Mouse (Mus musculus): Measurements from ENCODE around the gene Rec8. TPM values are rescaled to one million over a fixed set of nuclear protein-coding genes. Genes with fewer than 3 reads are reported as not detected.

Gene Rec8
- polyA plus RNA-seq, 1 experiment from 2014 or later: 6.2 TPM

DNA sequence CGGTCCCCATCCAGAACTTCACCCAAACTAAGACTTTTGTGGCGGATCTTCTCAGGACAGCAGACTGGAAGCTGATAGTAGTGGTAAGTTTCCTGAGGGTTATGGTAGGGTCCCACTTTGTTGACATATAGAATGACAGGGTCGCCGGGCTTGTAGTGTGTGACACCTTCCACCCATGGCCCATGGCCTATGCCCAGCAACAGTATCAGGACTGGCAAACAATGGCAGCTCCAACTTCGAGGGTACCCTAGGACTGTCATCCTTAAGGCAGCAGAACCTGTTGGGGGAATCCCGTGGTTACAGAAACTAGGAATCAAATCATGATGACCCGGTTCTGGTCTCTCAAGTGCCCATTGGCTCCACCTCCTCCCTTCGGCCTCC, 24.8 kb downstream of the Rec8 start:
- DNase-seq (ENCODE audit: low spot score) (no peak), ATAC-seq (replicated peaks; ENCODE audit: low FRiP score, low TSS enrichment, low read depth) (peak; percentile 33)
- Histone ChIP-seq H3K9me3 (ENCODE audit: control insufficient read depth, low read length) (no peaks in the 10 kb centered on the region), H3K27me3 (replicated peaks; ENCODE audit: control insufficient read depth, insufficient read depth, low read length) (no peaks in the 10 kb centered on the region), H3K4me1 (replicated peaks; ENCODE audit: control insufficient read depth, insufficient read depth, low read length) (peaks cover 19% of the 10 kb centered on the region), H3K4me3 (ENCODE audit: low read depth, low read length) (peak overlapping the region; percentile 97), H3K36me3 (ENCODE audit: control insufficient read depth, insufficient read depth, low read length) (peaks cover 49% of the 10 kb centered on the region), H3K27ac (ENCODE audit: low read depth) (peak overlapping the region; percentile 96), H3K4me2 (ENCODE audit: low read length) (peak overlapping the region; percentile 88), H3K9ac (ENCODE audit: low read length) (peak overlapping the region; percentile 96)
- 19% methylated on average over 8 of the region's 8 CpGs for WGBS

DNA sequence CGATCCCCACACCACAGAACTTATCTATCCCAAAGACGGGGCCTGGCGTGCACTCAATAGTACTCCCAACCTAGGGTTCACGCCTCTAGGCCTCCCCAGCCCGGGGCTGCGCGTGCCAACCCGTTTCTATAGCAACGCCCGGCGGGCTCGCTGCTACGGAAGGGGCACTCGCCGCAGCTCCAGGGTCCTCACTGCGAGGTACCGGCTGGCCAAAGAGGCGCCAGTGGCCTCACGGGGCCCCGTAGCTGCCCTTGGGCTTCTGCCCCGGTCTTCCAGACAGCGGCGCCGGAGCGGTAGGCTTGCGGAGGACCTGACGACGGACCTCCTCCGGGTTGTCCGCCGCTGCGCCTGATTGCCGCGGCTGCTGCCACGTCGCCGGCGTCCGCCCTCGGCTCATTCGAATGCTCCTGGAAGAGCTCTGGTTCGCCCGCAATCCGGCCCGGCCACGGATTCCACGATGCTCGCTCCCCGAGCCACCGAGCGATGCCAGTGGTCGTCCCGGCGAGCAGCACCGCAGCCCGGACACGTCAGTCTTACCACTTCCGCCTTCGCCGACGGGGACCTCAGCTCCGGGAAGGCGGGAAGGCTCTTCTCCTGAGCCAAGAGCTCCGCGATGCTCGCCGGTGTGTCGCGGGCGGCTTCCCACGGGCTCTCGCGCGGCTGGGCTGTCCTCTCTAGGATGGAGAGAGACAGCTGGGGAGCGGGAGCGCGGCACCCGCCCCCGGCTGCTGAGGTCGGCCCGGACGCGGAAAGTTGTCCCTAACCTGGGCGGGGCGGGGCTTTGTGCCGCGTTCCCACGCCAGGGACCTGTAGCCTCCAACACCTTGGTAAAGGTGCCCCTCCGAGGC, 25.4 kb downstream of the Rec8 start, which contains the start of gene Tm9sf1:
Tm9sf1 (minus strand) TSS at position 747 of the 848 bp plus-strand sequence.
- peaks cover 43% of the 10 kb centered on the region for H3K36me3 ChIP-seq (ENCODE audit: control insufficient read depth, insufficient read depth, low read length)
- H3K27ac ChIP-seq (ENCODE audit: low read depth): peak within 1 kb of the TSS; percentile 96
- ATAC-seq (replicated peaks; ENCODE audit: low FRiP score, low TSS enrichment, low read depth): peak; percentile 87
- peak within 1 kb of the TSS; percentile 97 for H3K4me3 ChIP-seq (ENCODE audit: low read depth, low read length)
- H3K4me1 ChIP-seq (replicated peaks; ENCODE audit: control insufficient read depth, insufficient read depth, low read length): peaks cover 19% of the 10 kb centered on the region
- H3K4me2 ChIP-seq (ENCODE audit: low read length): peak within 1 kb of the TSS; percentile 88
- no peaks in the 10 kb centered on the region for H3K27me3 ChIP-seq (replicated peaks; ENCODE audit: control insufficient read depth, insufficient read depth, low read length)
- peak within 1 kb of the TSS; percentile 96 for H3K9ac ChIP-seq (ENCODE audit: low read length)
- H3K9me3 ChIP-seq (ENCODE audit: control insufficient read depth, low read length): no peaks in the 10 kb centered on the region
- under 1% methylated on average over 81 of the region's 89 CpGs for WGBS
- peak; percentile 96 for DNase-seq (ENCODE audit: low spot score)

DNA sequence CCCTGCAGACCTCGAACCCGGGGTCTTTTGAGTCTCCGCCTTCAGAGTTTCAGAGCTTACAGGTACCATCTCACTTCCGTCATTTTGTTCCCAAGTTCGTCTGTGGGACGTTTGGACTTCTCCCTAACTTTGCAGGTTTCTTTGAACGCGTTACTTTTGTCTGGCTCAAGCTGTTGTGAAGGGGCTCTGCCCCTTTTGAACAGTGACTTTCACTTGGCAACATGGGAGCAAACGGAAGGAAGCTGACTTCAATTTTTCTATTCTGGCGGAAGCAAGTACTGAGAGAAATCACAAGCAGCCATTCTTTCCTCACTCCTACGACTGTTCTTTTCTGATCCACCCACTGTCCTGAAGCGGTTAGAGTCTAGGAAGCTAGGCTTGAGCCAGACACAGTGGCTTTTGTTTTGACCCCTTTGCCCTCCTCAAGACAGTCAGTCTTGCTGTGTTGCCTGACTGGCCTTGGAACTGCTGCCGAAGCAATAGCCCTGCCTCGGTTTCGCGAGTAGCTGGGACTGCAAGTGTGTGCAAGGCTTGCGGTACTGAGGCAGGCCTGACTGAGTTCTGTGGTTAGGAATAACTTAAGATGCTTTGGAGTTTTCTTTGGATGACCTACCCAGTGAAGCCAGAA, 26.5 kb downstream of the Rec8 start:
- Histone ChIP-seq H3K9me3 (ENCODE audit: control insufficient read depth, low read length) (no peaks in the 10 kb centered on the region), H3K9ac (ENCODE audit: low read length) (peak overlapping the region; percentile 96), H3K4me3 (ENCODE audit: low read depth, low read length) (peak overlapping the region; percentile 97), H3K4me2 (ENCODE audit: low read length) (peak overlapping the region; percentile 88), H3K36me3 (ENCODE audit: control insufficient read depth, insufficient read depth, low read length) (peaks cover 34% of the 10 kb centered on the region), H3K27me3 (replicated peaks; ENCODE audit: control insufficient read depth, insufficient read depth, low read length) (no peaks in the 10 kb centered on the region), H3K4me1 (replicated peaks; ENCODE audit: control insufficient read depth, insufficient read depth, low read length) (peaks cover 19% of the 10 kb centered on the region), H3K27ac (ENCODE audit: low read depth) (peak overlapping the region; percentile 96)
- WGBS: 22% methylated on average over 17 of the region's 17 CpGs
- ATAC-seq (replicated peaks; ENCODE audit: low FRiP score, low TSS enrichment, low read depth): no peak
- DNase-seq (ENCODE audit: low spot score): peak; percentile 56

DNA sequence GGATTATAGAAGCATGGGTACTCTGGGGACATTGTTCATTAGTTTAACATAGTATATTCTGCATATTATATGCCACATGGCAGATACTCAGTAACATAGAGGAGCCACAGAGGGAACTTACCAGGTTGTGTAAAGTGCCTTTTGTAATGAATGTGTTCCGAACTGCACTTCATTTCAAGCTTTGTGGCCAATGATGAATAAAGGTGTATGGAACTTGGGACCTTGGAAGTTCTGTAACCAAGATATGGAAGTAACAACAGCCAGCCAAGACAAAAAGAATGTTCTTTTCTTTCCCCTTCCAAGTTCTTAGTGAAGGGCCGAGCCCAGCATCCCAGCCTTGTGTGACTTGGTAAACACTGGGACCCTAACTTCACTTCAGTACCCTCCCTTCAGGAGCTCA, 32.0 kb downstream of the Rec8 start, which contains the start of gene Tssk4:
Tssk4 (plus strand) TSS at position 301 of the 400 bp plus-strand sequence.
- 97% methylated on average over 2 of the region's 2 CpGs for WGBS
- Histone ChIP-seq H3K36me3 (ENCODE audit: control insufficient read depth, insufficient read depth, low read length) (peaks cover 13% of the 10 kb centered on the region; the same call in 1 of the 2 replicates), H3K4me1 (replicated peaks; ENCODE audit: control insufficient read depth, insufficient read depth, low read length) (peaks cover 6% of the 10 kb centered on the region), H3K4me2 (ENCODE audit: low read length) (no peak within 1 kb of the TSS), H3K27ac (ENCODE audit: low read depth) (no peak within 1 kb of the TSS), H3K9ac (ENCODE audit: low read length) (no peak within 1 kb of the TSS), H3K27me3 (replicated peaks; ENCODE audit: control insufficient read depth, insufficient read depth, low read length) (no peaks in the 10 kb centered on the region), H3K9me3 (ENCODE audit: control insufficient read depth, low read length) (no peaks in the 10 kb centered on the region), H3K4me3 (ENCODE audit: low read depth, low read length) (no peak within 1 kb of the TSS)
- ATAC-seq (replicated peaks; ENCODE audit: low FRiP score, low TSS enrichment, low read depth): no peak
- DNase-seq (ENCODE audit: low spot score): no peak

DNA sequence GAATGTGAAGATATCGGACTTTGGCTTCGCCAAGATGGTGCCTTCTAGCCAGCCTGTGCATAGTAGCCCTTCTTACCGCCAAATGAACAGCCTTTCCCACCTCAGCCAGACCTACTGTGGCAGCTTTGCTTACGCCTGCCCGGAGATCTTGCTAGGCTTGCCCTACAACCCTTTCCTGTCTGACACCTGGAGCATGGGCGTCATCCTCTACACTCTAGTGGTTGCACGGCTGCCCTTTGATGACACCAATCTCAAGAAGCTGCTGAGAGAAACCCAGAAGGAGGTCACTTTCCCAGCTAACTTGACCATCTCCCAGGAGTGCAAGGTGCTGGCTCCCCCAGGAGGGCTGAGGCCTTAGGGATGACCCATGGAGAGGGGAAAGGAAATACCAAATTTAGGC, 33.7 kb downstream of the Rec8 start:
- H3K36me3 ChIP-seq (ENCODE audit: control insufficient read depth, insufficient read depth, low read length): peaks cover 6% of the 10 kb centered on the region; the same call in 1 of the 2 replicates
- no peak overlapping the region for H3K4me2 ChIP-seq (ENCODE audit: low read length)
- DNase-seq (ENCODE audit: low spot score): no peak
- no peak overlapping the region for H3K9ac ChIP-seq (ENCODE audit: low read length)
- 88% methylated on average over 7 of the region's 7 CpGs for WGBS
- H3K27me3 ChIP-seq (replicated peaks; ENCODE audit: control insufficient read depth, insufficient read depth, low read length): no peaks in the 10 kb centered on the region
- no peak for ATAC-seq (replicated peaks; ENCODE audit: low FRiP score, low TSS enrichment, low read depth)
- H3K4me1 ChIP-seq (replicated peaks; ENCODE audit: control insufficient read depth, insufficient read depth, low read length): no peaks in the 10 kb centered on the region
- H3K27ac ChIP-seq (ENCODE audit: low read depth): no peak overlapping the region
- H3K9me3 ChIP-seq (ENCODE audit: control insufficient read depth, low read length): no peaks in the 10 kb centered on the region
- H3K4me3 ChIP-seq (ENCODE audit: low read depth, low read length): no peak overlapping the region

DNA sequence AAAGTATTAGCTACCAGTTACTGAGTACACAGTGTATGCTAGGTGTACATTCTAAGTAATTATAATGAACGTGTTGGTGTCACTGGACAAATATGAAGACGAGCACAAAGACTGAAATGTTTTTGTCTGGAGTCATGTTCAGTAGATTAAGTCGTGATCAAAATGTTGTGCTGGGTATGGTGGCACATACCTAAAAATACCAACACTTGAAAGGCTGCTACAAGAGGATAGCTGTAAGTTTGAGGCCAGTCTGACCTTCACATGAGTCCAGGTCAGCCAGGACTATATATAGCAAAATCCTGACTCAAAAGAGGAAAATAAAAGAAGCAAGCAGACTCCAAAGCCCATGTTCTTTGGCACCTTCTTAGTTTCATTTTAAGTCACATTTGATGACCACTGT, 39.1 kb downstream of the Rec8 start:
- Histone ChIP-seq H3K27ac (ENCODE audit: low read depth) (no peak overlapping the region), H3K27me3 (replicated peaks; ENCODE audit: control insufficient read depth, insufficient read depth, low read length) (no peaks in the 10 kb centered on the region), H3K4me2 (ENCODE audit: low read length) (no peak overlapping the region), H3K36me3 (ENCODE audit: control insufficient read depth, insufficient read depth, low read length) (peaks cover 24% of the 10 kb centered on the region), H3K9ac (ENCODE audit: low read length) (no peak overlapping the region), H3K4me1 (replicated peaks; ENCODE audit: control insufficient read depth, insufficient read depth, low read length) (peaks cover 5% of the 10 kb centered on the region; the same call in 1 of the 2 replicates), H3K4me3 (ENCODE audit: low read depth, low read length) (no peak overlapping the region), H3K9me3 (ENCODE audit: control insufficient read depth, low read length) (no peaks in the 10 kb centered on the region)
- DNase-seq (ENCODE audit: low spot score) (no peak), ATAC-seq (replicated peaks; ENCODE audit: low FRiP score, low TSS enrichment, low read depth) (no peak)
- WGBS: 84% methylated on average over 3 of the region's 3 CpGs

DNA sequence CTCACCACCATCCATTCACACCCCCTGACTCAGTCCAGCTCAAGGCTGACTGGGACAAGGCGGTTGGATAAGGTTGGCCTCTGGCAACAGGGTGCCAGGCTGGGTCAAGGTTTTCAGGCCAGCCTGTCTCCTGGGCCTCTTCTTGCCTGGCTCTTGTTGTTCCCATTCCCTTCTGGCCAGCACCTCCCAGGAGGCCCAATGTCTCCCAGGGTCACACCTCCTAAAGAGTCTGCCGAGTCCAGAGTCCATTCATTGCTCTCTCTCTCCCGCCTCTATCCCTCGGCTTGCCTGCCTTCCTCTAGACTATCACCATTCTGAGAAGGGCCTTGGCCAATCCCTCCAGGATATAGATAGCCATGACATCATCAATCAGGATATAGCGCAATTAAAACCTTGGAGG, 40.2 kb downstream of the Rec8 start:
- H3K4me2 ChIP-seq (ENCODE audit: low read length): no peak overlapping the region
- H3K4me1 ChIP-seq (replicated peaks; ENCODE audit: control insufficient read depth, insufficient read depth, low read length): peaks cover 5% of the 10 kb centered on the region; the same call in 1 of the 2 replicates
- peaks cover 33% of the 10 kb centered on the region for H3K36me3 ChIP-seq (ENCODE audit: control insufficient read depth, insufficient read depth, low read length)
- peak; percentile 36; the same call in 1 of the 2 replicates for ATAC-seq (replicated peaks; ENCODE audit: low FRiP score, low TSS enrichment, low read depth)
- no peak overlapping the region for H3K27ac ChIP-seq (ENCODE audit: low read depth)
- H3K27me3 ChIP-seq (replicated peaks; ENCODE audit: control insufficient read depth, insufficient read depth, low read length): no peaks in the 10 kb centered on the region
- no peak for DNase-seq (ENCODE audit: low spot score)
- WGBS: 84% methylated on average over 5 of the region's 5 CpGs
- H3K9me3 ChIP-seq (ENCODE audit: control insufficient read depth, low read length): no peaks in the 10 kb centered on the region
- H3K4me3 ChIP-seq (ENCODE audit: low read depth, low read length): no peak overlapping the region
- no peak overlapping the region for H3K9ac ChIP-seq (ENCODE audit: low read length)

DNA sequence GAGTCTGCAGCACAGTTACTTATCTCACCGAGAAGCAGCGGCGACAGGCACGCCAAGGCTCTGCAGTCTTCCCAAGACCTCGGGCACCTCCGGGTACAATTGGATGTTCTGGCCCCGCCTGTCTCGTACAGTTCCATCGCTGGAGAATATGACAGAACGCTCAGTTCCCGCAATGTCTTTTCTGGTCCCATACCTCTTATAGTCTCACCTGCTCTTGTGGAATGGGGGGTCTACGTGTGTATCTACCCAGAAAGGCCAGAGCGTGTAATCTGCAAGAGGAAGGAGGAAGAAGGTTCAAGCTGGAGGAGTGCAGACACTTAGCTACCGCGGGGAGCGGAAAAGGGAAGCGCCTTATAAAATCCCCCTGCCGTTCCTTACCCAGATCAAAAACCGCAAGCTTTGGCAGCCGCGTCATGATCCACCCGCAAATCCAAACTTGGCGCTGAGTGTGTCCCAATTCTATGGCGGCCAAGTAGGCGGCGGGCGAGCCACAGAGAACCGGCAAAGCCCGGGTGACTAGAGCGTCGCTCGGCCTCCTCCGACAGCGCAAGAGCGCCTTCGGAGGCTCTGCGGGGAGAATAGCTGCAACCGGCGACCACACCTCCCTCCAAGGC, 42.2 kb downstream of the Rec8 start, which contains the start of gene Mdp1:
Mdp1 (minus strand) TSS at position 549 of the 614 bp plus-strand sequence.
- DNase-seq (ENCODE audit: low spot score): peak; percentile 80
- peak within 1 kb of the TSS; percentile 43; the same call in 1 of the 2 replicates for H3K27ac ChIP-seq (ENCODE audit: low read depth)
- H3K36me3 ChIP-seq (ENCODE audit: control insufficient read depth, insufficient read depth, low read length): peaks cover 45% of the 10 kb centered on the region
- H3K4me2 ChIP-seq (ENCODE audit: low read length): peak within 1 kb of the TSS; percentile 62
- peak within 1 kb of the TSS; percentile 72 for H3K9ac ChIP-seq (ENCODE audit: low read length)
- H3K27me3 ChIP-seq (replicated peaks; ENCODE audit: control insufficient read depth, insufficient read depth, low read length): no peaks in the 10 kb centered on the region
- H3K4me3 ChIP-seq (ENCODE audit: low read depth, low read length): peak within 1 kb of the TSS; percentile 88
- H3K4me1 ChIP-seq (replicated peaks; ENCODE audit: control insufficient read depth, insufficient read depth, low read length): peaks cover 5% of the 10 kb centered on the region; the same call in 1 of the 2 replicates
- WGBS: 1% methylated on average over 39 of the region's 39 CpGs
- H3K9me3 ChIP-seq (ENCODE audit: control insufficient read depth, low read length): no peaks in the 10 kb centered on the region
- ATAC-seq (replicated peaks; ENCODE audit: low FRiP score, low TSS enrichment, low read depth): peak; percentile 84

Data from intestine, embryonic 14.5 days (tissue).